Mouse (Mus musculus) limb, embryonic 11.5 days (tissue): ENCODE data around the gene Gm28171. TPM values are rescaled to one million over a fixed set of nuclear protein-coding genes. Genes with fewer than 3 reads are reported as not detected.
"Not testable (repeated sequence)": the region's sequence is repeated elsewhere in the genome, so short reads cannot be mapped to it uniquely, and the experiment has no call there.

Source experiments
- ATAC-seq: fragments of 200-750 bp; cut with Nextera tagmentation; 2 replicates; pipeline ENCODE4 v1.8.0; 2017; ENCODE audit warnings: low read depth; ENCODE audit not compliant: insufficient number of reproducible peaks, low FRiP score, low TSS enrichment
- DNase-seq: peaks from one replicate; pipeline ENCODE4 v3.0.0-alpha.2; 2015; ENCODE audit warnings: low spot score
- H3K27ac ChIP-seq: fragments of 300-500 bp; sonication (generic); replicated peaks from 2 replicates; pipeline ENCODE4 v1.5.1; 2014; ENCODE audit warnings: low read depth, mild to moderate bottlenecking, low read length
- H3K27me3 ChIP-seq: fragments of 300-500 bp; sonication (generic); 2 replicates; pipeline ENCODE4 v1.6.1; 2014; ENCODE audit warnings: mild to moderate bottlenecking, low read length, mixed read lengths; ENCODE audit not compliant: control insufficient read depth, insufficient read depth
- H3K36me3 ChIP-seq: fragments of 300-500 bp; sonication (generic); 2 replicates; pipeline ENCODE4 v1.6.1; 2014; ENCODE audit warnings: mild to moderate bottlenecking, low read length, moderate library complexity, mixed read lengths; ENCODE audit not compliant: control insufficient read depth, insufficient read depth
- H3K4me1 ChIP-seq: fragments of 300-500 bp; sonication (generic); 2 replicates; pipeline ENCODE4 v1.6.1; 2014; ENCODE audit warnings: low read length, mixed read lengths; ENCODE audit not compliant: control insufficient read depth, insufficient read depth
- H3K4me2 ChIP-seq: fragments of 300-500 bp; sonication (generic); 2 replicates; pipeline ENCODE4 v1.6.1; 2014; ENCODE audit warnings: low read depth, mild to moderate bottlenecking, moderate library complexity; ENCODE audit not compliant: severe bottlenecking
- H3K4me3 ChIP-seq: fragments of 300-500 bp; sonication (generic); 2 replicates; pipeline ENCODE4 v1.5.1; 2014; ENCODE audit warnings: low read depth, low read length
- H3K9ac ChIP-seq: fragments of 300-500 bp; sonication (generic); 2 replicates; pipeline ENCODE4 v1.6.1; 2014; ENCODE audit warnings: mild to moderate bottlenecking, low read length
- H3K9me3 ChIP-seq: fragments of 300-500 bp; sonication (generic); 2 replicates; pipeline ENCODE4 v1.6.1; 2016; ENCODE audit warnings: low read length; ENCODE audit not compliant: control insufficient read depth
- WGBS: fragments of 180-500 bp; shearing (Covaris S2); extraction: QIAGEN DNeasy Blood & Tissue Kit; methylation state at CpG from one replicate; pipeline ENCODE4 v1.1.7; 2014; 5-methylcytosine and 5-hydroxymethylcytosine counted together
- polyA plus RNA-seq: library from polyadenylated mRNA; unstranded; fragments of >200 nt; fragmentation: Nextera tagmentation; extraction: Ambion mirVana; gene quantifications from 2 replicates; pipeline ENCODE4 v1.2.1, GENCODE M21; 2014

The Gm28171 gene
- not detected in 2 replicates for polyA plus RNA-seq

DNA sequence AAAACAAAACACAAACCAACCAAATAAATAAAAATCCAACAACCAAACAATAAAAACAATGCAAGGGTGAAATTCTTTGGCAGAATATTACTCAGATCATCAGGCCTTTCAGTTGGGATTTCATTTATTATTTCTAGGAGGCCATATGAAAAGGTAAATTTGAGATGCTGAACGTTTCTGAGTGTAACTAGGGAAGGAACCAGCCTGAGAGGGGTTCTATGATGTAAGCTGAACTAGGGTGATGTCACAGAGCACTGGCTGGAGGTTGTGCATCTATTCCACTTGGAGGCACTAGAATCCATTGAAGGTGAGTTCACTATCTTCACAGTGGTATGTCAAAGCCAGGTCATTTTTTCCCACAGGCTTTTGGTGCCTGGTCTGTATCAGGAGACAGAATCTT lies at the start of gene Gm28171:
Gm28171 (plus strand) TSS at position 301 of the 400 bp plus-strand sequence.
- H3K4me1 ChIP-seq, H3K4me3 ChIP-seq, ATAC-seq, H3K27me3 ChIP-seq, H3K9ac ChIP-seq, DNase-seq, H3K9me3 ChIP-seq, H3K4me2 ChIP-seq, H3K36me3 ChIP-seq, H3K27ac ChIP-seq: not testable (repeated sequence)
- no CpG with 5 or more reads among the region's 1 CpGs for WGBS

Other genes with a start within 250 kb of the Gm28171 start
- gene Gm21854, start 136.4 kb upstream of the Gm28171 start, polyA plus RNA-seq: not detected in 2 replicates
- not detected in 2 replicates for gene Gm20914, start 67.4 kb upstream of the Gm28171 start, polyA plus RNA-seq
- gene Gm21778, start 149.1 kb downstream of the Gm28171 start, polyA plus RNA-seq: not detected in 2 replicates